Mouse (Mus musculus) myocyte (in vitro differentiated cells): ENCODE measurements around the gene Unc5c.

Source experiments
- CEBPB ChIP-seq: IDR thresholded peaks from 2 replicates; pipeline ENCODE4 v1.6.1; 2011; ENCODE audit warnings: mild to moderate bottlenecking, moderate library complexity; ENCODE audit not compliant: poor library complexity, insufficient read depth, severe bottlenecking
- E2F4 ChIP-seq: IDR thresholded peaks from one replicate; pipeline ENCODE4 v1.6.1; 2011; ENCODE audit warnings: mild to moderate bottlenecking, control low read depth, moderate library complexity; ENCODE audit not compliant: insufficient read depth
- MAX ChIP-seq: IDR thresholded peaks from one replicate; pipeline ENCODE4 v1.6.1; 2011; ENCODE audit warnings: low read depth, mild to moderate bottlenecking, control low read depth
- MYOD1 ChIP-seq, 3 experiments: IDR thresholded peaks; one replicate each; pipeline ENCODE4 v1.6.1; 2011; ENCODE audit warnings: control low read depth in 2 of 3, low read depth in 2 of 3, mild to moderate bottlenecking in 2 of 3, moderate library complexity in 1 of 3; ENCODE audit not compliant: insufficient read length in 2 of 3, control insufficient read depth in 1 of 3
- MYOG ChIP-seq, 3 experiments: IDR thresholded peaks; one replicate each; pipeline ENCODE4 v1.6.1; 2011; ENCODE audit warnings: control low read depth in 2 of 3, low read depth in 2 of 3, mild to moderate bottlenecking in 2 of 3; ENCODE audit not compliant: insufficient read length in 2 of 3, control insufficient read depth in 1 of 3, insufficient read depth in 1 of 3
- POLR2A ChIP-seq: IDR thresholded peaks from one replicate; pipeline ENCODE4 v1.6.1; 2011; ENCODE audit warnings: low read depth, mild to moderate bottlenecking, control low read depth, moderate library complexity; ENCODE audit not compliant: insufficient read length
- POLR2AphosphoS2 ChIP-seq: IDR thresholded peaks from one replicate; pipeline ENCODE4 v1.6.1; 2011; ENCODE audit warnings: low read depth, control low read depth; ENCODE audit not compliant: insufficient read length
- REST ChIP-seq: IDR thresholded peaks from one replicate; pipeline ENCODE4 v1.6.1; 2011; ENCODE audit warnings: mild to moderate bottlenecking, control low read depth, moderate library complexity; ENCODE audit not compliant: insufficient read depth, insufficient read length
- TCF12 ChIP-seq: IDR thresholded peaks from one replicate; pipeline ENCODE4 v1.6.1; 2011; ENCODE audit warnings: mild to moderate bottlenecking, control low read depth; ENCODE audit not compliant: poor library complexity, insufficient read depth, severe bottlenecking
- USF1 ChIP-seq: IDR thresholded peaks from one replicate; pipeline ENCODE4 v1.6.1; 2011; ENCODE audit warnings: low read depth, mild to moderate bottlenecking, control low read depth, moderate library complexity

GRCm38 (mm10) chr3:141538120-141538519 lies 73.1 kb downstream of the Unc5c start:
- no peak for TF ChIP-seq USF1
- no peak for TF ChIP-seq E2F4
- no peak for TF ChIP-seq POLR2A
- TF ChIP-seq MYOD1 (IDR thresholded peaks at IDR 0.05; ENCODE audit: control insufficient read depth in 1 of 3, insufficient read length in 2 of 3, low read depth in 2 of 3) = no peak
- TF ChIP-seq MYOG (IDR thresholded peaks at IDR 0.05; ENCODE audit: control insufficient read depth in 1 of 3, insufficient read depth in 1 of 3, insufficient read length in 2 of 3, low read depth in 2 of 3) = no peak
- no peak for TF ChIP-seq POLR2AphosphoS2
- TF ChIP-seq CEBPB = no peak
- no peak for TF ChIP-seq MAX
- no peak for TF ChIP-seq TCF12
- TF ChIP-seq REST = no peak
